Mouse (Mus musculus) B cell, adult 2 months (primary cell): ENCODE results near the gene Calm2.

Experiments
- DNase-seq, 2 experiments: peaks; one replicate each; pipeline ENCODE4 v3.0.0; 2022

Gene Calm2

GRCm38 (mm10) chr17:87446767-87447611 lies at the start of gene Calm2:
Gene Calm2 (minus strand): TSS chr17:87446935.
- peak; percentile 98 for DNase-seq

GRCm38 (mm10) chr17:87495504-87495903 lies 48.8 kb upstream of the Calm2 start:
- DNase-seq = no peak

GRCm38 (mm10) chr17:87494310-87494709 lies 47.6 kb upstream of the Calm2 start:
- DNase-seq = no peak

- DNase-seq = no peak
Measured at GRCm38 (mm10) chr17:87492286-87492685, 45.6 kb upstream of the Calm2 start.

GRCm38 (mm10) chr17:87490295-87490694 lies 43.6 kb upstream of the Calm2 start:
- DNase-seq = no peak

GRCm38 (mm10) chr17:87485751-87486150 lies 39.0 kb upstream of the Calm2 start:
- no peak for DNase-seq

GRCm38 (mm10) chr17:87482867-87483266 lies 36.1 kb upstream of the Calm2 start:
- DNase-seq = no peak

GRCm38 (mm10) chr17:87478569-87478968 lies 31.8 kb upstream of the Calm2 start:
- no peak for DNase-seq

GRCm38 (mm10) chr17:87477611-87478010 lies 30.9 kb upstream of the Calm2 start:
- no peak for DNase-seq

GRCm38 (mm10) chr17:87475356-87475755 lies 28.6 kb upstream of the Calm2 start:
- DNase-seq = no peak

- DNase-seq = no peak
Measured at GRCm38 (mm10) chr17:87474501-87474795, 27.7 kb upstream of the Calm2 start.

- peak; percentile 39 to 41 for DNase-seq
Measured at GRCm38 (mm10) chr17:87473736-87474500, 27.2 kb upstream of the Calm2 start.

- DNase-seq = peak in 1 of 2 experiments; percentile 2
Measured at GRCm38 (mm10) chr17:87473441-87473735, 26.7 kb upstream of the Calm2 start.

GRCm38 (mm10) chr17:87472879-87473278 lies 26.1 kb upstream of the Calm2 start:
- no peak for DNase-seq

- no peak for DNase-seq
Measured at GRCm38 (mm10) chr17:87471661-87472060, 24.9 kb upstream of the Calm2 start.

GRCm38 (mm10) chr17:87470797-87471196 lies 24.1 kb upstream of the Calm2 start:
- no peak for DNase-seq

GRCm38 (mm10) chr17:87470282-87470681 lies 23.5 kb upstream of the Calm2 start:
- no peak for DNase-seq

- DNase-seq = no peak
Measured at GRCm38 (mm10) chr17:87469428-87469827, 22.7 kb upstream of the Calm2 start.

- no peak for DNase-seq
Measured at GRCm38 (mm10) chr17:87468616-87469015, 21.9 kb upstream of the Calm2 start.

GRCm38 (mm10) chr17:87461499-87461896 lies 14.8 kb upstream of the Calm2 start:
- DNase-seq = no peak

GRCm38 (mm10) chr17:87460669-87461498 lies 14.1 kb upstream of the Calm2 start:
- DNase-seq = no peak

GRCm38 (mm10) chr17:87459750-87460668 lies 13.3 kb upstream of the Calm2 start:
- peak in 1 of 2 experiments; percentile 5 for DNase-seq
